Mouse (Mus musculus) megakaryocyte, adult 5-6 weeks (primary cell): Measurements from ENCODE around the gene Cgnl1. TPM values are rescaled to one million over a fixed set of nuclear protein-coding genes. Genes with fewer than 3 reads are reported as not detected.
A peak's percentile ranks its signal among the peaks of the same experiment; 100 is the strongest.

Experiments used
- ATAC-seq: 2 replicates; pipeline ENCODE4 v1.8.0; 2016; ENCODE audit warnings: mild to moderate bottlenecking, inconsistent platforms; ENCODE audit not compliant: poor library complexity, severe bottlenecking
- total RNA-seq, 2 experiments: library from RNA; stranded (forward) in 1 of 2; stranded (reverse) in 1 of 2; fragments of 153-499, 151-499 nt in 1 of 2; fragments of 221-1000, 200-1000 nt in 1 of 2; gene quantifications; 2 replicates each; pipeline versions ENCODE4 v1.2.3 to v1.2.4; 2015 to 2017

Gene Cgnl1
- total RNA-seq, 2 experiments from 2014 or later: 1.3 to 3.8 TPM

- no peak for ATAC-seq
Measured at GRCm38 (mm10) chr9:71726121-71726520, 45.3 kb downstream of the Cgnl1 start.

DNA sequence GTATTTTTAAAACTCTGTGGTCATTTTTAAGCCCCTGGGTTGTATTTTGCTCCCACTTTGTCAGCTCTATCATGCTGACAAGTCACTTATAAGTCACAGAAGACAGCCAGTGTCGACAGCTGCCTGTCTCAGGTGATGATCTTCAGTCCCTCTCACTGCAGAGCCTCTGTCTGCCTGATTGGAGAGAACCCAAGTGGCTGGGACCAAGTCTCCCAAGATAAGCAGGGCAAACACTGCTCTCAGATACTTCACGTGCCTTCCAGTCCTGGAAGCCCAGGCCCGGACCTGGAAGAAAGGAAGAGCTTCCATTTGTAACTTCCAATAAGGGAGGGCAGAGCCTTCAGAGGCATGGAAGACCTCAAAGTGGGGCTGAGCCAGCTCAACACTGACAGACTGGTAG lies 49.0 kb downstream of the Cgnl1 start:
- no peak for ATAC-seq

DNA sequence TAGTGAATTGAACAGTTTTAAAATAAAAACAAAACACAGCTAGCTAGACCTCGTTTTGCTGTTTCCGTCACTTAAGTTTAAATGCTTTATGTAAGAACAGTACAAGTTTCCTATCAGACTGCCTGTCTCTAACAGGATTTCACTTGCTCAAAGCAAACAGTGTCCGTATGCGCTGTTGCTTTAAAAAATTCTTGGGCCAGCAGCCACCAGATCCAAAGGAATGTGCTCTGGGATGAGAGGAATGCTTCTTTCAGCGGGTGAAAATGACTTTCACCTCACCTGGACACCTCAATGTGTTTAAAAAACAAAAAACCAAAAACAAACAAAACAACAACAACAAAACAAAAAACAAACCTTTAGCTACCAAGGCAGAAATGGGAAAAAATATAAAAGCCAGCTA lies 54.4 kb downstream of the Cgnl1 start:
- ATAC-seq: no peak

GRCm38 (mm10) chr9:71710776-71711175 lies 60.6 kb downstream of the Cgnl1 start:
- no peak for ATAC-seq

GRCm38 (mm10) chr9:71709199-71709598 lies 62.2 kb downstream of the Cgnl1 start:
- peak; percentile 24 for ATAC-seq

GRCm38 (mm10) chr9:71707989-71708388 lies 63.4 kb downstream of the Cgnl1 start:
- ATAC-seq: no peak

DNA sequence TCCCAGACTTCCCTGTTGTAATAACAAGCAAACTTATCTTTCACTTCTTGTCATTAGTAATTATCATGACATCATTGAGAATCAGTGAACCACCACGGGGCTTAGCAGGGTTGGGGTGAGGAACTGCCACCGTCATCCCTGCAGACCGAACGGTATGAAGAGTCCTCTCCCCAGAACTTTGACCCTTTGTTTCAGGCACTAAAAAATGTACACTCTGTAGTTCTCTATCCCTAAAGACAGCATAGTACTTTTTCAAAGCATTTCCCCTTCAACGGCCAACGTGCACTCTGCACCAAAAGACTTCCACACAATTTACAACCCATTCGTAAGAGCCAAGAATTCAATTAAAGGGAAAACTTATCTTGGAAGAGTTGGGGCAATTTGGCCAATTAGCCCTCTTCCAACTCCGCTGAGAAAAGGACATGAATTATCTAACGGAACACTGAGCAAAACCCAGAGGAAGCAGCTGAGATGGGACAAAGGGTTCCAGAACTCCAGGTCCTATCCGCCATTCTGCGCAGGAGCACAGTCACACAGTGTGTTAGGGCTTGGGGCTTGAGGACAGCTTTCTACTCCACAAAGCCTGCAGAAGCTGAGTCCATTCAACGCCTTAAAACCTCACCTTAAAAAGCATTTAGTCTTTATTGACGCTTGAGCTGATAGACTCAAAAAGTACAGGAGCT lies 66.9 kb downstream of the Cgnl1 start:
- no peak for ATAC-seq

DNA sequence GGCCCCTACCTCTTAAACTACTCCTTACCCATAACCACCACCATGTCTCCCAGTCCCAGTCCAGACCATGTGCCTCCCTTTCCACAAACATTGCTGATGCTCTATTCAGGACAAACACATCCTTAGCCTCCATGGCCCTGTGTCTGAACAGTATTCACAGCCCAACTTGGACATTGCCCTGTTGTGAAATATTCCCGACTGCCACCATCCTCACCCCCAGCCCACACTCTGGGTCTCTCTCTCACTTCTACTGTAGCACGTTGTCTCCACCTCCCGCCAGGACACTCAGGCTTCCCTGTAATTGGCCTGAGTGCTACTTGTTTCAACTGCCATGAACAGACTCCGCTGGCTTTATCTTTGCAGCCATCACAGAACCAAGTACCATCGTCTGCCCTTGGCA lies 72.3 kb downstream of the Cgnl1 start:
- no peak for ATAC-seq

DNA sequence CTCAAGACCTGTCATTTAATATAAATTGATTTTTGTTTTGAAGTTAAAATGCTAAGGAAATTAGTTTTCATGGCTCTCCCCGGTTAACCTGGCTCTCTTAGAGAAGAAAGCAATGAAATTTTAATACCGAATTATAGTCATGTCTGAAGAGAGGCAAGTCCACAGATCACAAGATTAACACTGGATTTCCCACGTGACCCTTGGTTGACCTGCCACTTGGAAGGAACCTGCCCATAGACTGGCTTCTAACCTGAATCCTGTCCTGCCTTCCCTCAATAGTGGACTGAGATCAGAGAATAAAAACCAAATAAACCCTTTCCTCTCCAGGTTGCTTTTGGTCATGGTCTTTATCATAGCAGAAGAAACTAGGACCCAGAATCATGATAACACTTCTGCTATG lies 73.3 kb downstream of the Cgnl1 start:
- ATAC-seq: no peak

DNA sequence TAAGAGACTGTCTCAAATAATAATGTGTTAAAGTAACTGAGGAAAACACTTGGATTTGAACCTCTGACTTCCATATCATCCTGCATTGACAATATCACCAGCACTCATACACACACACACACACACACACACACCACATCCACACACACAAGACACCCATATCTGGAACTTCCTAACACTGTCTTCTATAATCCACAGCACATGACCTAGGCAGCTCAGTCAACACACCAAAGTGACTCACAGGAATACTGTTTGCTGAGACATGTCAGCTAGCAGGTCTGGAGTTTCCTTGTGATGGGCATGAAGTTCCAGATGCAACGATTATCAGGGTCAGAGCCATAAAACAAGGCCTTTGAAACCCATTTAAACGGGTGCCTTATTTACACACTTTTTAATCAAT lies 74.2 kb downstream of the Cgnl1 start:
- ATAC-seq: no peak

DNA sequence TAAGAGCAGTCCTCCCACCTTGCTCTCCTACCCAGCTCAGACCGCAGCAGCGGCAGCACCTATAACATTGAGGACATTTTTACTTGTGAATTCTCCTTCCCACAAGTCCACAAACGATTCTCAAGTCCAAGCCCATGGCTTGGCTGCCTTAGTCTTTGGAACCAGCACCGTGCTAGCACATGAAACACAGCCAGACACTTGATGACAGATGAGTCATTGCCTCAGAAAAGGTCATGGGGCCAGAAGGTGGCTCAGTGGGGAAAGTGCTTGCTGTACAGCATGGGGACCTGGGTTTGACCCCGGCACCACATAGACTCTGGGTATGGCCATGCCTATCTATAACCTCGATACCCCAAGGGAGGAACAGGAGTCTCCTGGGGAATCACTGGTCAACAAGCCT lies 74.6 kb downstream of the Cgnl1 start:
- ATAC-seq: no peak

DNA sequence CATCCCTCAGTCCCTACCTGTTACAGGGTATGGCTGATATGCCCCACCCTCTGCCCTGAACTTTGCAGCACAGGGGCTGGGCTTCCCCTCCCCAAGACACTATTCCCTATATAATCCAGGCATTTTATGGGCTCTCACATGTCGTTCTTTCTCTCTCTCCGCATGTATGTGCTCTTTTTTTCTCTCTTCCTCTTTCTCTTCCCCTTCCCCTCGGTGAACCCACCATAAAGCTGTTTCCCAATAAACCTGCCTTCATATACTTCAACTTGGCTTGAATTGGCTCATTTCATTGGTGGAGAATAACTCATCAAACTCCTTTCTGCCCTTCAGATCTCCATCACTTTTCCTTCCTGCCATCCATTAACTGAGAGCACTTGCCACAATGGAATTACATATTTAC lies 76.3 kb downstream of the Cgnl1 start:
- peak; percentile 53 for ATAC-seq

- ATAC-seq: peak; percentile 55
Measured at GRCm38 (mm10) chr9:71694223-71694622, 77.2 kb downstream of the Cgnl1 start.

GRCm38 (mm10) chr9:71693771-71694170 lies 77.6 kb downstream of the Cgnl1 start:
- ATAC-seq: no peak

DNA sequence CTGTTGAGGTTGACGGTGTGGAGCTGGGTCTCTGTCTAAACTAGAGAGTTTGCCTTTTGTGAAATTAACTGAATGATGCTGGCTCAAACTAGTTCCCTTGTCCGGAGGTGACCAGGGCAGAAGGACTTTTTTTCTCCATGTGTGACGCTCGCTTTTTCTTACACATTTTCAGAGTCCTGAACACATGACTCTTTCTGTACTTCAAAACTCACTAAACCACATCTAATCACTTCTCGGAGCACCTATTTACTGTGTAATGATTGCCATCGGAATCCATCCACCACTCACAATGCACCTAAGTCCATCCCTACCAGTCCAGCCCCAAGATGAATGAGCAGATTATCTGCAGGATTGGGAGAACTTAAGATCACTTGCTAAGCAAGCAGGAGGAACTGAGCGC lies 79.2 kb downstream of the Cgnl1 start:
- no peak for ATAC-seq

- ATAC-seq: no peak
Measured at GRCm38 (mm10) chr9:71689369-71690073, 81.9 kb downstream of the Cgnl1 start.

DNA sequence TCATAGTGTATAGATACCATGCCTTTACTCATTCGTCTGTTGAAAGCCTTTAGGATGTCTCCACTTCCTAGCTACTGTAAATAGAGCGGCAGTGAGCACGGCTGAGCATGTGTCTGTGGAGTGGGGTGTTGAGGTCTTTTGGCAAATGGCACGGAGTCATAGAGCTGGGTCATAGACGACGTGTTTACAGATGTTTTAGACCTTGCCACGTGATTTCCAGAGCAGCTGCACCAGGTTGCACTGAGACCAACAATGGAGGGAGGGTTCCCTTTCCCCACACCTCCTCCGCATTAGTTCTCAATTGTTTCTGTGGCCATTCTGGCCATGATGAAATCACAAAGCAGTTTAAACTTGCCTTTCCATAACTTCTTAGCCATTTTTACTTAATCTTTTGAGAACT lies 84.9 kb downstream of the Cgnl1 start:
- ATAC-seq: no peak

DNA sequence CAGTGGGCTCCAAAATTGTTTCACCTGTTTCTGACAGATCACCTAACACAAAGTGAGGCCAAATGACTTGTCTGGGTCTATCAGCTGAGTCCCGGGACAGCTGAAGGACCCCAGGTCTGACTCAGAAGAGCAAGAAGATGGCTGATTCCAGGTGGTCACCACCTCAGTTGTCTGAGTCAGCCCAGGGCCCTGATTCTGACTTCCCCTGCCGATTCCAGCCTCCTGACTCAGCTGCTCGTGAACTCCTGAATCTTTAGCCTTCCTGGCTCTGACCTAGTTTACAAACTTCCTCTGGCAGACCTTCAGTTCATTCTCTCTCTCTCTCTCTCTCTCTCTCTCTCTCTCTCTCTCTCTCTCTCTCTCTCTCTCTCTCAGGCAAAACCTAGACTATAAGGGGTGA lies 86.6 kb downstream of the Cgnl1 start:
- ATAC-seq: no peak

DNA sequence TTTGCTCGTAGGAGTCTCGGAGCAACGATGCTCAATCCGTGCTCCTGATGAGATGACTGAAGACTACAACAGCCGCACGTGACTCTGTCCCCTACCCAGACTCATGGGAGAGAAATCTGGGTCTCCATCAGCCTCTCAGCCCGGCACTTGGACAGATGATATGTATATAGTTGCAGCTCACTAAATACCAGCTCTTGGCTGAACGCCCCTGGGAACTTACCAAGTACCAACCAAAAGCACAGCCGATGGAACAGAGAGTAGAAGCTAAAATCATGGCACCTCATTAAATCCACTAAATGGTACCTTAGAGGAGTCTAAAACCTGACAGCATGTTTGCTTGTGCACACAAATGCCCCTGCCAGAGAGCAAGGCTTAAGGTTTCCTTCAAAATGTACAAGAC lies 91.0 kb downstream of the Cgnl1 start:
- ATAC-seq: no peak

DNA sequence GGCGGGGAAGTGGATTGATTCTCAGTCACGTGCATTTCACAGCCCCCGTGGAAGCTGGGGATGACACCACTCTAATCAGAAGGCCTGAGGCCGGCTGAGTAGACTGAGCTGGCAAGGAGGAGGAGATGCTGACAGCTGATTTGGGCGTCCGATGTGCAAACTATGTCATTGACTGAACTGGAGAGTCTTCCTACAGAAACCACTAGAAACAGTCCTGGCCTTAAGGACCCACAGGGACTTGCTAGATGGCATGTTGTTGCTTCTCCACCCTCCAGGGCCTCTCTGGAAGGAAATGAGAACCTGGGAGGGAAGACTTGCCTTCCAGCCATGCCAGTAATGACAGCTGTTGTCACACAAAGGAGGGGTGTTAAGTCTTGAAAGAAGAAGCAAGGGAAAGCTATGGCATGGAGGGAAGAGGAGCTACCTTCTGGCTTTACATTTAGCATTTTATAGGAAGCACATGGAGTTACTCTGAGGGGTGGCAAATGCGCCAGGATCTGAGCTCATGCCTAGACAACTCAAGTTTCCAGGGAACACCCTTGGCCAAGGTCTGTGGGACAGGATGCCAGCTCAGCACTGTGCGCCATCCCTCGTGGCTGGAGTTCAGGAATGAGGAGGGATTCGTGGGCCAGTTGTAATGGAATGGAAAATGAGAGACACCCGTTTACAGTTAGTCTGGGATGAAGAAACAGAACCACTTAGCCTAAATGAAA lies 92.1 kb downstream of the Cgnl1 start:
- ATAC-seq: no peak

- ATAC-seq: no peak
Measured at GRCm38 (mm10) chr9:71676988-71677688, 94.3 kb downstream of the Cgnl1 start.
